Mouse (Mus musculus): ENCODE data around the gene Oxld1.

Oxld1 gene

DNA sequence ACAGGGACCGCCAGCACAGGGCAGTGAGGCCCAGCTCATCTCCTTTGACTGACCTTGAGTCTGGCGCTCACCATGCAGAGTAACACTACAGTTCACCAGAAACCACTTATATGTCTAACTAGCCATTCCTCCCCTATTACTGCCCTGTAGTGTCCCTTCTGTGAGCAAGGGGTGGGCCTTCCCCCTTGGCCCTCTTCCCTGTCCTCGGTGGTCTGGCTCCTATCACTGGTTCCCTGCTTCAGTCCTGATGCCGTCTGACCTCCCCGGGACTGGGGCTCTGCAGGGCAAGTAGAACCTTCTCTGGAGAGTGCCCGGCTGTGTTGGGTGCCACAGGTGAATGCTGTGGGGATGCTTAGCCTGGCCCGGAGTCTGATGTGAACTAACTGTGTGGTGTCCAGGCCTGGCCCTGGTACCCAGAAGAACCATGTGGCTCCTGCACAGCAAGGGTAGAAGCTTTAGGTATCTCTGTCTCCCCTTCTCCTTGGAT is 25.6 kb upstream of the Oxld1 start:
- no peak for DNase-seq

- DNase-seq = no peak
Measured at GRCm38 (mm10) chr11:120472052-120472451, 14.2 kb upstream of the Oxld1 start.

DNA sequence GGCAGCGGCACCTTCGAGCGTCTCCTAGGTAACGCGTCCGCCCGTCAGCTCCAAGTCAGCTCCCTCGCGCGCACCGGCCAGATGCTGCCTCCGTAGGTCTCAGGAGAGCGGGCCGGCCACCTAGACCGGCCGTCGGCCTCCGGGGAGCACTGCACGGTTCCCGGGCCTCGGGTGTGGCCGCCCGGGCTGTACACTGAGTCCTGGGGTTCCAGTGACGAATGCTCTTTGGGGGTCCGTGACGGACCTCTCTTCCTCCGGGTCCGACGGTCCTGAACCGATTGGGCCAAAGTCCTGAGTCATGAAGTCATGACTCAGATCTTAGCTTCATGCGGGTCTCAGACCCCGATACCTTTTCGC is 9.8 kb upstream of the Oxld1 start:
- no peak for DNase-seq

- peak; percentile 99 for DNase-seq
Measured at GRCm38 (mm10) chr11:120467051-120467735, 9.3 kb upstream of the Oxld1 start, which contains the start of gene Arl16. Gene Arl16 (minus strand): TSS chr11:120467607.

DNA sequence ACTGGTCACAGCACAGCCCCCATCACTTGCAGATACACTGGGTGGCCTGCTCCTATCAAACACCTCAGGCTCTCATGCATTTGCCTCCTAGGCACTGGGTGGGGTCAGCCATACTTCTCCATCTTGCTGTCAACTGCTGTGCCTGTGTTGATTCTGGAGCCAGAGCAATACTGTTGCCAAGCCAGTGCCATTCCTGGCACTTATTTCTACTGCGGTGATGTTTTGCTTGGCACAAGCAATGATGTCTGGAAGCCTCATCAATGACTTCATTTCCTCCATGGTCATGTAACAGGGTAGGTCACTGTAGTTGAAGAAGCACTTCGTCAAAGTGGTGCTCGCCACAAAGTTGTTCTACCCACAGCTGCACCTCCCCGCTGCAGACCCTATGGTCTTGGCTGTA is 7.7 kb upstream of the Oxld1 start:
- DNase-seq = no peak

DNA sequence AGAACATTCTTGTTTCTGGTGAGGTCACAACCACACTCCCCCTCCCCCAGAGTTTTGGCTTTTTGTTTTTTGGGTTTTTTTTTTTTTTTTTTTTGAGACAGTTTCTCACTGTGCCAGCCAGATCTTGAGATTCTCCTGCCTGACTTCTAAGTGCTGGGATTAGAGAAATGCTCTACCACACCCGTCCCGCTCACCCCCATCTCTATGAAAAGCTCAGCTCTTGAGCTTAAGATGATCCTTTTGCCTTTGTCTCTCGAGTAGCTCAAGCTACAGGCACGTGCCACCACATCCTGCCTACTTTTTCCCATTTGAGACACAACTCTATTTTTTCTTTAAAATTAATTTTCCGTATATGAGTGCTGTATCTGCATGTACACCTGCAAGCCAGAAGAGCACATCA is 6.5 kb upstream of the Oxld1 start:
- no peak for DNase-seq

DNA sequence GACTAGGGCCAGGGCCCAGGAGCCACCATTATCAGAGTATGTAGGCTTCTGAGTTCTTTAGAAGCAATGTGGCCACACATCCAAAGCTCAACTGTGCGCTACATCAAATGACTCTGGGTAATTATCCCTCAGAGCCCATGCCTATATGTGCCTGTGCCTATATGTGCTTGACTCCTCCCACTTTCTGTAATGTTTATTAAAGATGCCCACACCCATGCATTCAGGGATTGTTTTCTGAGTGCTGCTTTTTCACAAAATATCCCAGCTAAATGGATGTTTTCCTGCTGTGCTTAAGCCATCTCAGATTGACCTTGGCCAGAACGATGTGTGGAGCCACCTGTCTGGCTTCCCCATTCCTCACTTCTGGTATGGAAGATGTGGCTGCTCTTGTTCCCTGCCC is 5.7 kb upstream of the Oxld1 start:
- DNase-seq = no peak

GRCm38 (mm10) chr11:120458847-120459597 is 1.2 kb upstream of the Oxld1 start:
- no peak for DNase-seq

DNA sequence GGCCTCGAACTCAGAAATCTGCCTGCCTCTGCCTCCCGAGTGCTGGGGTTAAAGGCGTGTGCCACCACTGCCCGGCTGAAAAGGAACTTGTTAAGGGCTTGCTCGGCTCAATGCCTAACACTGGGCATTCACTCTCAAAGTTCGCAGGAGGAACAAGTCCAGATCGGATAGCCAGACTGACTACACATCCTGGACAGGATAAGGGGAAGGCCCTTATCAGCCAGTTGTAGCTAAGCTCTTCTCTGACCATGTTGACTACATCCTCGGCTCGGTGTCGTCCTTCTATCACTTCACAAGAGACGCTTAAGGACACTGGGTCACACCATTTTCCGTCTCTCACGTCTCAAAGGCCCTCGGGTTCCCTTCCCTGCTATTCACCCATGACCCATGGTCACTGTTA is 498 bp downstream of the Oxld1 start:
- no peak for DNase-seq

DNA sequence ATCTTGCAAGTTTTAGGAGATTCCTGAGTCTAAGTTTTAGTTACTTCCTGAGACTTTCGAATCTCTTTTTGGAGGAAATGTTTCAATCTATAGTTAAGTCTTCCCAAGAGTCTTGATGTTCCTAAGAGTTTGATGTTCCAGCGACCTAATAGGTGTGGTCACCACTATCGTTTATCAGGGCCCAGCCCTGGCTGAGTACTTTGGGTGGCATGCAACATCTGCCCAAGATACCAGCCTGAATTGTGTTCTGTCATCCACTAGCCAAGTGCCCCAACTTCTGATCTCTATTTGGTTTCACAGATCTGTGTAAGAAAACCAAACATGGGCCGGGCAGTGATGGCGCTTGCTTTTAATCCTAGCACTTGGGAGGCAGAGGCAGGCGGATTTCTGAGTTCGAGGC is 2.5 kb downstream of the Oxld1 start:
- DNase-seq = no peak

DNA sequence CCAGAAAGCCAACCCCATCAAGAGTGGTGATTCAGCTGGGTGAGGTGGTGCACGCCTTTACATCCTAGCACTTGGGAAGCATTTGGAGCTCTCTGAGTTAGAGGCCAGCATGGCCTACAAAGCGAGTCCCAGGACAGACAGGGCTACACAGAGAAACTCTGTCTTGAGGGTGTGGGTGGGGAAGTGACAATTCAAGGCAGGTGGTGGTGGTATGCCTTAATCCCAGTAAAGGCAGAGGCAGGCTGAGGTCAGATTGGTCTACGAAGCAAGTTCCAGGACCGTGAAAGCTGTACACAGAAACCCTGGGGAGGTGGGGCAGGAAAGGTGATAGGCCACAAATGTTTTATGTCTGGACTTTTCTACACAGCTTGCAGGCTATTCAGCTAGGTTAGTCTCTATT is 2.9 kb downstream of the Oxld1 start:
- DNase-seq = no peak

GRCm38 (mm10) chr11:120453306-120453705 is 4.6 kb downstream of the Oxld1 start, which contains the start of gene Pde6g:
Gene Pde6g (minus strand): TSS chr11:120453500.
- DNase-seq = no peak

DNA sequence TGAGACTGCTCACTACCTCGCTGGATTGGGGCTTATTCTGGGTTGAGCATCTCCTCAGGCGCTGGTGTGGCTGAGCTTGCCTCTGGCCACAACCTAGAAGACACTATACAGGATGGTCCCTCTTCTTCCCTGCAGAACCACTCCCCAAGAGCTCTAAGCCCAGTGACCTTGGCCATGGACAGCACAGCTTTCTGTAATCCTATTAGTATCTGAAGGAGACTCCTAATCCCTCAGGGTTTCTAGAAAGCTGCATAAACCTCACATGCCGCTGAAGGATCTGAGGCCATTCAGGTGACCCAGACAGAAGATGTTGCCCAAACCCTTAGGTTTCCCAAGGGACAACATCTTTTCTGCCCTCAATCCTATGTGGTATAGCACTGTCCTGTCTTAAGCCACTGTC is 5.6 kb downstream of the Oxld1 start:
- no peak for DNase-seq

- DNase-seq = no peak
Measured at GRCm38 (mm10) chr11:120447179-120447578, 10.7 kb downstream of the Oxld1 start.

GRCm38 (mm10) chr11:120445475-120445874 is 12.4 kb downstream of the Oxld1 start:
- no peak for DNase-seq

GRCm38 (mm10) chr11:120444106-120444505 is 13.8 kb downstream of the Oxld1 start:
- DNase-seq = no peak

DNA sequence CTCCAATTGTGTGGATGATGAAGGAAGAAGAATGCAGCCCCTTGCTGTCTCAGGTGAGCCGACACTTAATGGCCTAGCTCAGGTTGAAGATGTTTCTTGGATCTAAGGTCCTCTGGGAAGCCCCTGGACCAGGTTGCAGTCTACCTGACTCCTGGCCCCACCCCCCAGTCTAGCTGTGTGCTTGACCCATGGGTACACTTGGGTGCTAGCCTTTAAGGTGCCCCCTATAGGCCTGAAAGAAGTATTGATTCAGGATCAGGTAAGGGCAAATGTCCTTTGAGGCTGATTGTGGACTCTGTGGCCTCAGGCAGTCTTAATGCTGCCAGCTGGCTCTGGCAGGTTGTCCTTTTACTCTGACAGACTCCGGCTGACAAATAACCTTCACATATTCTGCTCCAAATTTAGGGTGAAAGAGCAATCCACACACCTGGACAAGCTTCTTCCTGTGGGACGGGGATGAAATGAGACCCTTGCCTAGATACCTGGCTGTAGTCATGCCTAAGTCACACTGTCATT is 15.0 kb downstream of the Oxld1 start:
- no peak for DNase-seq

GRCm38 (mm10) chr11:120442344-120442743 is 15.5 kb downstream of the Oxld1 start, which contains the start of gene Tspan10:
Gene Tspan10 (plus strand): TSS chr11:120442644.
- no peak for DNase-seq

DNA sequence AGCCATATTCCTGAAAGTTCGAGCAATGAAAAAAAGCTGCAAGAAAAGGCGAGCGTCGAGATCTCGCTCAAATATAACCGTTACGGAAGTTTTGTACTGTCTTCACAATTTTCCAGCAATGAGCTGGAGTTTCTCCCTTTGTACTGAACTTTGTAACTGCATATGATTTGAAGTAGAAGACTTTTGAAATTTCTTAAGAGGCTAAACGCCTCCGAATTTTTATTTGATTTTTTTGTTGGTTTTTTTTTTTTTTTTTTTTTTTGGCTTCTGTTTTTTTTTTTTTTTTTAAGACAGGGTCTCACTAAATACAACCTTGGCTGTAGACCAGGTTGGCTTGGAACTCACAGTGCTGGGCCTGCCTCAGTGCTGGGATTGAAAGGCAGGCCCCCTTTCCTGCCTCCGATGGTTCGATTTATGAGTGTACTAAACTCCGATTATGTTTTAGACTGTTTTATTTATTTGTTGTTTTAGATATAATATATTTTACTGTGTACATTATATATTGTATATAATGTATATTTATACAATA is 19.9 kb downstream of the Oxld1 start:
- DNase-seq = no peak

DNA sequence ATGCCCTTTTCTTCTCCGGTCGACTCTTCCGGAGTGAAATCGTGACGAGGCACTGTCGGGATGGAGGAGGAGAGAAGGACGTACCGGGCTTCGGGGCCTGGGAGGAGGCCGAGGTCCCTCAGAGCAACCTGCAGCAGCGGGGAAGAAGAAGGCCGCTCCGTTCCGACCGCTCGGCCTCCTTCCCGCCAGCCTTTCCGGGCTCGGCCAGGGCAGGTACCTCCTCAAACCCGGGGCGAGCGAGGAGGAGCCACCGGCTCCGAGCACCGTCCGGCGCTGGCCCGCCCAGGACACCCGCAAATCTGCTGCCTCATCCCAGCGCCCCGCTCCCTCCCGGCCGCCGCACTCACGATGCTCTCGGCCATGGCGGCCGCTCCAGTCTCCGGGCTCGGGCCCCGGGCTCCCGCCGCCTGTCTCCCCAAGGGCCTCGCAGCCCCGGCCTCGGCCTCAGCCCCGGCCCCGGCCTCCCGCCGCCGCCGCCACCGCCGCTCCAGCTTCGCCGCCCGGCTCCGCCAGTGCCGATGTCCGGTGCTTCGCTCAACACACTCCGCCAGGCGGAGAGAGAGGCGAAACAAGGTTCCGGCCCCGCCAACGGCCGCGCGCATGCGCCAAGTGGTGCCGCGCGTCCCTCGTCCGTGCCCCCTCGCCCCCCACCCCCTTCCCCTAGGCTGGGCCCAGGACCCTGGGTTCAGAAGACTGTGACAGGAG is 20.6 kb downstream of the Oxld1 start, which contains the start of gene Nploc4:
TSS of gene Nploc4 (minus strand) at position 557 of the 705 bp plus-strand sequence.
- DNase-seq = peak; percentile 95

DNA sequence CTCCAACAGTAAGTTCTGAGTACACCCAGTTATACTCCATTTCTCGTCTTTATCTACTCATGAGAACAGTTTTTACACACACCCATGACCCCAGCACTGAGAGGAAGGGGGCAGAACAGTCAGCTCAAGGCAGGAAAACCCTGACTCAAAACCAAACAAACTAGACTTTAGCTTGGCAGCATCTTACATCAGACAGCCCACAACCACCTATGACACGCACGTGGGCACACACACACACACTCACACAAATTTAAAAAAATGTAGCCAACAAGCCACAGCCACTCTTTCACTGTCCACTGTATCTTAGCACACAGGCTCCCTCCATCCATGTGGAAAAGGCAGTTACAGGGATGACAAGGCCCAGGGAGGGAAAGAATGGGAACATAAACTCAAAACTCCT is 31.1 kb downstream of the Oxld1 start:
- no peak for DNase-seq

DNA sequence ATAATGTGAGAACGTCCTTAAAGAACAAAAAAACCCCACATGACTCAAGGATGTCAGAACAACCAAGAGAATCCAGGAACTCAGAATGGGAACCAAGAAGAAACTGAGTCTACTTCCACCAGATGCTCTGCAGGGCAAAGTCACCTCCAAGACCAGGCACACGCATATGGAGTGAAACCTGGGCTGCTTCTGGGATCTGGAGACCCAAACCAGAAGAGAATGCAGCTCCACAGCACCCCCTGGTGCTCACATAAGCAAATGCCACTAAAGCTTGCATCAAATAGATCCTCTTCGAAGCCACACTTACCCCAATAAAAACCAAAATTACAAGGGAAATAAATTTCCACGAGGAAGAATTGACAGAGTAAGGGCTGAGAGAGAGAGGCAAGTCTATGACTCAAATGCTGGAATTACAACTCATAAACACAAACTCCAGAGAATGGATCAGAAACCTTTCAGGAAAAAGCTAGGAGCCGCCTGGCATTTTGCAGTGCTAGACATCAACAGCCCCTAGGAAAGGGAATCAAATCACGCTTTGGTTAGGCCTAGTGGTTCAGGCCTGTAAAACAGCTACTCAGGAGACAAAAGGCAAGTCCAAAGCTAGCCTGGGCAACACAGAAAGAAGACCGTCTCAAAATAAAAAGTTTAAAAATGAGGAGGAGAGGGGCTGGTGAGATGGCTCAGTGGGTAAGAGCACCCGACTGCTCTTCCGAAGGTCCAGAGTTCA is 34.1 kb downstream of the Oxld1 start:
- DNase-seq = peak; percentile 79

Data from embryo, embryonic 11 days (tissue).